Mouse (Mus musculus): ENCODE measurements at regions not wholly inside any gene's neighbourhood (a gene's known extent, or its start where the extent isn't known, plus 50 kb on each side); places are given as distances from the start of the nearest gene placed in this dataset.
A peak's percentile ranks its signal among the peaks of the same experiment; 100 is the strongest.
"Not testable (repeated sequence)": the region's sequence is repeated elsewhere in the genome, so short reads cannot be mapped to it uniquely, and the experiment has no call there.

GRCm38 (mm10) chr10:95773425-95773980, 69.2 kb downstream of the Gm33543 start:
- no peak for DNase-seq (ENCODE audit: low spot score in 2 of 2)

- DNase-seq (ENCODE audit: low spot score in 2 of 2) = no peak
Measured at GRCm38 (mm10) chr10:95772811-95773424, 69.8 kb downstream of the Gm33543 start.

- no peak for DNase-seq (ENCODE audit: low spot score in 2 of 2)
Measured at GRCm38 (mm10) chr10:95768974-95769373, 73.8 kb downstream of the Gm33543 start.

GRCm38 (mm10) chr10:95767526-95768161, 75.1 kb downstream of the Gm33543 start:
- no peak for DNase-seq (ENCODE audit: low spot score in 2 of 2)

- no peak for DNase-seq (ENCODE audit: low spot score in 2 of 2)
Measured at GRCm38 (mm10) chr10:95764129-95764528, 78.6 kb downstream of the Gm33543 start.

- no peak for DNase-seq (ENCODE audit: low spot score in 2 of 2)
Measured at GRCm38 (mm10) chr10:95762632-95763031, 80.1 kb downstream of the Gm33543 start.

- no peak for DNase-seq (ENCODE audit: low spot score in 2 of 2)
Measured at GRCm38 (mm10) chr10:95761969-95762368, 80.8 kb downstream of the Gm33543 start.

GRCm38 (mm10) chr10:95760121-95760870, 82.4 kb downstream of the Gm33543 start:
- no peak for DNase-seq (ENCODE audit: low spot score in 2 of 2)

- no peak for DNase-seq (ENCODE audit: low spot score in 2 of 2)
Measured at GRCm38 (mm10) chr10:95758181-95758580, 84.5 kb downstream of the Gm33543 start.

GRCm38 (mm10) chr10:95755429-95755828, 82.2 kb upstream of the Anapc15-ps start:
- DNase-seq (ENCODE audit: low spot score in 2 of 2) = no peak

- DNase-seq (ENCODE audit: low spot score in 2 of 2) = no peak
Measured at GRCm38 (mm10) chr10:95753396-95753905, 80.2 kb upstream of the Anapc15-ps start.

- no peak for DNase-seq (ENCODE audit: low spot score in 2 of 2)
Measured at GRCm38 (mm10) chr10:95748360-95748759, 75.1 kb upstream of the Anapc15-ps start.

GRCm38 (mm10) chr10:95747939-95748338, 74.7 kb upstream of the Anapc15-ps start:
- DNase-seq (ENCODE audit: low spot score in 2 of 2) = no peak

GRCm38 (mm10) chr10:95745834-95746620, 72.8 kb upstream of the Anapc15-ps start:
- DNase-seq (ENCODE audit: low spot score in 2 of 2) = no peak

- no peak for DNase-seq (ENCODE audit: low spot score in 2 of 2)
Measured at GRCm38 (mm10) chr10:95745254-95745653, 72.0 kb upstream of the Anapc15-ps start.

GRCm38 (mm10) chr10:95743627-95744026, 70.4 kb upstream of the Anapc15-ps start:
- DNase-seq (ENCODE audit: low spot score in 2 of 2) = no peak

- no peak for DNase-seq (ENCODE audit: low spot score in 2 of 2)
Measured at GRCm38 (mm10) chr10:95739421-95739820, 66.2 kb upstream of the Anapc15-ps start.

GRCm38 (mm10) chr10:95736743-95737142, 63.5 kb upstream of the Anapc15-ps start:
- not testable (repeated sequence) for DNase-seq (ENCODE audit: low spot score in 2 of 2)

- DNase-seq (ENCODE audit: low spot score in 2 of 2) = no peak
Measured at GRCm38 (mm10) chr10:95731001-95731400, 57.8 kb upstream of the Anapc15-ps start.

- no peak for DNase-seq (ENCODE audit: low spot score in 2 of 2)
Measured at GRCm38 (mm10) chr10:95729890-95730289, 56.6 kb upstream of the Anapc15-ps start.

GRCm38 (mm10) chr10:95725910-95726309, 52.7 kb upstream of the Anapc15-ps start:
- peak; percentile 54 to 66 for DNase-seq (ENCODE audit: low spot score in 2 of 2)
